Mouse (Mus musculus) heart, embryonic 12.5 days (tissue): Measurements from ENCODE around the gene Gmppb. TPM values are rescaled to one million over a fixed set of nuclear protein-coding genes. Genes with fewer than 3 reads are reported as not detected.

Source experiments
- microRNA-seq: library from miRNA; unstranded; fragments of <30 nt; microRNA quantifications from one replicate; pipeline ENCODE4, GENCODE M21; 2017
- polyA plus RNA-seq: library from polyadenylated mRNA; unstranded; fragments of >200 nt; fragmentation: Nextera tagmentation; extraction: Ambion mirVana; gene quantifications from 2 replicates; pipeline ENCODE4 v1.2.1, GENCODE M21; 2016

The Gmppb gene
- polyA plus RNA-seq, 1 experiment from 2014 or later: 24.5 TPM

Small RNA genes lying within 50 kb of the gene (microRNA-seq; reads per million reads assigned to microRNA genes)
- gene Mir7088: not detected

Other genes starting within 250 kb of the Gmppb start
- gene Rbm6, start 176.0 kb upstream of the Gmppb start, polyA plus RNA-seq: 56.4 and 61.8 TPM in 2 replicates
- gene Mon1a, start 161.1 kb upstream of the Gmppb start, polyA plus RNA-seq: 9.3 and 9.9 TPM in 2 replicates
- 4.5 and 5.2 TPM in 2 replicates for gene Mst1r, start 142.4 kb upstream of the Gmppb start, polyA plus RNA-seq
- not detected in 2 replicates for gene Actl11, start 120.8 kb upstream of the Gmppb start, polyA plus RNA-seq
- gene Camkv, start 113.6 kb upstream of the Gmppb start, polyA plus RNA-seq: 0.39 and 0.56 TPM in 2 replicates
- gene Traip, start 99.1 kb upstream of the Gmppb start, polyA plus RNA-seq: 12.4 and 13.1 TPM in 2 replicates
- gene Uba7, start 73.7 kb upstream of the Gmppb start, polyA plus RNA-seq: 42.9 and 45.7 TPM in 2 replicates
- 4.4 and 5.2 TPM in 2 replicates for gene Gm20661, start 66.2 kb upstream of the Gmppb start, polyA plus RNA-seq
- 41.9 and 43.9 TPM in 2 replicates for gene Inka1, start 63.4 kb upstream of the Gmppb start, polyA plus RNA-seq
- gene Cdhr4, start 56.7 kb upstream of the Gmppb start, polyA plus RNA-seq: 6.8 and 11.4 TPM in 2 replicates
- 1.5 TPM in 2 replicates for gene Gm20662, start 52.9 kb upstream of the Gmppb start, polyA plus RNA-seq
- gene Ip6k1, start 46.7 kb upstream of the Gmppb start, polyA plus RNA-seq: 50.2 and 52.4 TPM in 2 replicates
- gene Amigo3, start 3.9 kb downstream of the Gmppb start, polyA plus RNA-seq: 2.4 and 3.1 TPM in 2 replicates
- gene Mst1, start 31.2 kb downstream of the Gmppb start, polyA plus RNA-seq: 0.31 and 0.37 TPM in 2 replicates
- gene Rnf123, start 34.1 kb downstream of the Gmppb start, polyA plus RNA-seq: 32.8 and 37.0 TPM in 2 replicates
- 48.0 and 51.1 TPM in 2 replicates for gene Apeh, start 45.4 kb downstream of the Gmppb start, polyA plus RNA-seq
- 0.39 and 0.50 TPM in 2 replicates for gene Bsn, start 141.1 kb downstream of the Gmppb start, polyA plus RNA-seq
- gene Dag1, start 214.7 kb downstream of the Gmppb start, polyA plus RNA-seq: 188 and 200 TPM in 2 replicates
- 22.5 and 22.6 TPM in 2 replicates for gene Nicn1, start 241.2 kb downstream of the Gmppb start, polyA plus RNA-seq
- 11.7 and 13.3 TPM in 2 replicates for gene Amt, start 247.6 kb downstream of the Gmppb start, polyA plus RNA-seq